Mouse (Mus musculus) effector memory CD4-positive, alpha-beta T cell, adult 5 months (primary cell): ENCODE measurements around the gene 4933414I15Rik. TPM values are rescaled to one million over a fixed set of nuclear protein-coding genes. Genes with fewer than 3 reads are reported as not detected.

ENCODE experiments used
- polyA plus RNA-seq: library from polyadenylated mRNA; unstranded; fragments of 100-300 nt; shearing (Covaris generic); gene quantifications from one replicate; pipeline ENCODE4 v1.2.1, GENCODE M21; 2017

The 4933414I15Rik gene
- polyA plus RNA-seq: not detected

GRCm38 (mm10) chr11:50943506-50943905 is at the start of gene 4933414I15Rik:
Gene 4933414I15Rik, minus strand, starts transcription at chr11:50943765.

GRCm38 (mm10) chr11:50981667-50982066 is 38.1 kb upstream of the 4933414I15Rik start, which contains the start of gene Olfr1377:
Gene Olfr1377, plus strand, starts transcription at chr11:50981967.

GRCm38 (mm10) chr11:50966230-50966629 is 22.7 kb upstream of the 4933414I15Rik start, which contains the start of gene Olfr1378:
Gene Olfr1378, plus strand, starts transcription at chr11:50966530.

GRCm38 (mm10) chr11:50953665-50954064 is 10.1 kb upstream of the 4933414I15Rik start, which contains the start of gene Prop1:
Gene Prop1, minus strand, starts transcription at chr11:50953765.

GRCm38 (mm10) chr11:50931451-50931866 is 12.1 kb downstream of the 4933414I15Rik start, which contains the start of gene Zfp354b:
Gene Zfp354b, minus strand, starts transcription at chr11:50931633.

GRCm38 (mm10) chr11:50915671-50916320 is 27.8 kb downstream of the 4933414I15Rik start, which contains the start of gene Zfp2:
Gene Zfp2, minus strand, starts transcription at chr11:50916165.

Other genes with a start within 250 kb of the 4933414I15Rik start
- 1.2 TPM for gene Zfp354c, start 116.0 kb downstream of the 4933414I15Rik start, polyA plus RNA-seq
- not detected for gene Zfp879, start 102.2 kb downstream of the 4933414I15Rik start, polyA plus RNA-seq
- not detected for gene Grm6, start 93.1 kb downstream of the 4933414I15Rik start, polyA plus RNA-seq
- not detected for gene Zfp454, start 56.1 kb downstream of the 4933414I15Rik start, polyA plus RNA-seq
- gene Zfp2, start 27.6 kb downstream of the 4933414I15Rik start, polyA plus RNA-seq: not detected
- not detected for gene Zfp354b, start 12.1 kb downstream of the 4933414I15Rik start, polyA plus RNA-seq
- not detected for gene Prop1, start 10.0 kb upstream of the 4933414I15Rik start, polyA plus RNA-seq
- not detected for gene Olfr1378, start 22.8 kb upstream of the 4933414I15Rik start, polyA plus RNA-seq
- not detected for gene Olfr1377, start 38.2 kb upstream of the 4933414I15Rik start, polyA plus RNA-seq
- gene Olfr51, start 59.8 kb upstream of the 4933414I15Rik start, polyA plus RNA-seq: 0.41 TPM
- gene Olfr54, start 70.5 kb upstream of the 4933414I15Rik start, polyA plus RNA-seq: not detected
- not detected for gene Olfr1375, start 104.3 kb upstream of the 4933414I15Rik start, polyA plus RNA-seq
- gene Zfp354a, start 115.5 kb upstream of the 4933414I15Rik start, polyA plus RNA-seq: not detected